Mouse (Mus musculus) effector memory CD4-positive, alpha-beta T cell, adult 7 months (primary cell): Measurements from ENCODE around the gene Scgb2b18. TPM values are rescaled to one million over a fixed set of nuclear protein-coding genes. Genes with fewer than 3 reads are reported as not detected.

Experiments
- polyA plus RNA-seq: library from polyadenylated mRNA; unstranded; fragments of 100-300 nt; shearing (Covaris generic); gene quantifications from one replicate; pipeline ENCODE4 v1.2.1, GENCODE M21; 2017

Scgb2b18 gene
- not detected for polyA plus RNA-seq

DNA sequence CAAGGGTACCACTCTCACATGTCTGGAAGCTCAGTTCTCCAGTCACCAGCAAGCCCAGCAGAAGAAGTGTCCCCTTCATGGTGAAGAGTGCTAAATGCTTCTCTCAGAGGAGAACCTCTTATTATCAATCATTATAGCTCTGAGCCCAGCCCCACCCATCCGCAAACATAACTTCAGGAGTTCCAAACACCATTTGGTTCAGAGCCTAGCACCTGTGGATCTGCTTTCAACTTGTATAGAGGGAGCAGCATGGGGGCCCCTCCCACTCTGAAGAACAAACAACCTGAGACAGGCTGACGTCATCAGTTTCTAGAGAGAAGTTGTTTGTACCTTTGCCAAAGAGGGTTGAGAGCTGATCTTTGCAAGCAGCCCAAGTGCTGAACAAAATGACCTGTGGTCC is at the start of gene Scgb2b18:
Scgb2b18 (minus strand) TSS at position 101 of the 400 bp plus-strand sequence.

DNA sequence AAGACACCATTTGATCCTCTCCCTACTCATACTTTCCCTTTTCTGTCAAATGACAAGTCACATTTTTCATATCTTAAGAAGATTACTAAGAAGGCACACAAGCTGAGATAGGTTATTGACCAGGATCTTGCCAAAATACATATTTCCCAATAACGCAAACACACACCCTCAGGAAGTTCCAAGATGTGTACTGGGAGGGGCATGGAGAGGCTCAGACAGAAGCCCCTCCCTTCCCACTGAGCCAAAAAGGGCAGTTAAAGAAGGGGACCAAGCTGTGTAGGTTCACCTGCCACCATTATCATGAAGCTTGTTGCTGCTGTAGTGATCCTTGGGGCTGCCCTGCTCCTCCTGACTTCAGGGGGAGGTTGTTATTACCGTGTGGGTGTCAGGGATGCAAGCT is 11.6 kb upstream of the Scgb2b18 start, which contains the start of gene Scgb1b18:
Scgb1b18 (plus strand) TSS at position 301 of the 400 bp plus-strand sequence.

Other genes starting within 250 kb of the Scgb2b18 start
- gene Scgb2b17, start 117.3 kb downstream of the Scgb2b18 start, polyA plus RNA-seq = not detected
- gene Scgb1b17, start 110.4 kb downstream of the Scgb2b18 start, polyA plus RNA-seq = not detected
- gene Scgb1b18, start 11.7 kb upstream of the Scgb2b18 start, polyA plus RNA-seq = not detected
- gene Scgb2b19, start 106.5 kb upstream of the Scgb2b18 start, polyA plus RNA-seq = not detected
- gene Scgb1b19, start 113.4 kb upstream of the Scgb2b18 start, polyA plus RNA-seq = not detected
- not detected for gene Scgb2b20, start 192.5 kb upstream of the Scgb2b18 start, polyA plus RNA-seq
- gene Scgb1b20, start 199.4 kb upstream of the Scgb2b18 start, polyA plus RNA-seq = not detected